Mouse (Mus musculus) C2C12 (cell line): ENCODE measurements around the gene Ndufv3.

ENCODE experiments used
- CTCF ChIP-seq: IDR thresholded peaks from one replicate; pipeline ENCODE4 v1.5.1; 2011; ENCODE audit not compliant: control insufficient read depth, insufficient read depth, insufficient read length
- MAX ChIP-seq: IDR thresholded peaks from one replicate; pipeline ENCODE4 v1.6.1; 2011; ENCODE audit warnings: mild to moderate bottlenecking, control low read depth
- MYOD1 ChIP-seq: IDR thresholded peaks from one replicate; pipeline ENCODE4 v1.6.1; 2011; ENCODE audit warnings: low read depth; ENCODE audit not compliant: control insufficient read depth, insufficient read length
- MYOG ChIP-seq: IDR thresholded peaks from one replicate; pipeline ENCODE4 v1.6.1; 2011; ENCODE audit not compliant: control insufficient read depth, insufficient read length; ENCODE audit errors: extremely low read depth
- USF1 ChIP-seq: IDR thresholded peaks from one replicate; pipeline ENCODE4 v1.6.1; 2011; ENCODE audit warnings: low read depth, mild to moderate bottlenecking, control low read depth, moderate library complexity

GRCm38 (mm10) chr17:31580344-31580743, 60.4 kb downstream of the Ndufv3 start:
- no peak for TF ChIP-seq CTCF
- no peak for TF ChIP-seq USF1
- no peak for TF ChIP-seq MYOG
- no peak for TF ChIP-seq MAX
- TF ChIP-seq MYOD1, result no peak
